8 mouse cellular contexts compared by ENCODE assay signal in the genomic region with DNA sequence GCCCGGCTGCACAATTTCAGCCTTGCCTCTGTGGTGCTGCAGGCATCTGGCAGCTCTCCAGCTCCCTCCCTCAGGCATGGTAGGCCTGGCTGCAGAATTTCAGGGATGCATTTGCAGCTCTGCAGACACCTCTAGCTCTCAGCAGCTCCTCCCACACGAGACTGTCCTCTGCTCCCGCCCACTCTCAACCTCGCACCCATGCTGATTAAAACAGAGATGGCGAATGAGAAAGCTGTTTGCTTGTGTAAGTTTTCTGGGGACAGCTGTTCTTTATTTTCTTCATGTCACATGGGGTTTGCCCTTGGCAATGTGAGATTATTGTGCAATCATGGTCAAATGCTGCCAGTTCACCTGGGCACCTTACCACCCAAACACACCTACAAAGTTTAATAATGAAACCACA.
DNase-seq lines count a peak whose midpoint lies in the region; ATAC-seq and TF ChIP-seq lines count a peak whose summit lies in the region.
"Had no signal": no experiment of that assay in that cellular context is flagged by ENCODE, and none has a peak within 500 bp of the region (broad histone marks: within the 10 kb centered on the region; RNA-seq: fewer than 3 reads in every experiment).

No protein-coding gene starts in this region.

- peaks cover 7% of the 10 kb centered on the region; the same call in 1 of the 2 replicates for H3K4me1 ChIP-seq in embryonic facial prominence, embryonic 14.5 days (ENCODE audit: control insufficient read depth, insufficient read depth, low read length)
- H3K4me1 ChIP-seq in hindbrain, embryonic 14.5 days (replicated peaks; ENCODE audit: control insufficient read depth, insufficient read depth, low read length), result peaks cover 5% of the 10 kb centered on the region; the same call in 1 of the 2 replicates
- H3K4me1 ChIP-seq in thymus, adult 2 months (replicated peaks; ENCODE audit: control insufficient read depth, insufficient read depth, low read length), result no peaks in the 10 kb centered on the region

- no peaks in the 10 kb centered on the region for H3K79me3 ChIP-seq in C2C12 (ENCODE audit: low read depth)

- H3K4me2 ChIP-seq in embryonic facial prominence, embryonic 14.5 days (ENCODE audit: low read depth, low read length), result no peak overlapping the region
- no peak overlapping the region for H3K4me2 ChIP-seq in hindbrain, embryonic 14.5 days (replicated peaks)
- H3K4me2 ChIP-seq: limb, embryonic 12.5 days had no signal

- peak; percentile 57 for DNase-seq in 3T3-L1 (ENCODE audit: low read depth, low spot score)
- DNase-seq in embryonic facial prominence, embryonic 14.5 days (ENCODE audit: low spot score), result peak; percentile 64
- peak; percentile 62 for DNase-seq in hindbrain, embryonic 14.5 days (ENCODE audit: low spot score)
- peak; percentile 54 to 60 for DNase-seq in left cerebral cortex, postnatal 36 days (ENCODE audit: low spot score in 2 of 2)
- peak; percentile 23 for DNase-seq in right cerebral cortex, postnatal 4 days
- DNase-seq in thymus, adult 2 months, result no peak

- no peak for TF ChIP-seq POLR2A in thymus, adult 2 months (IDR thresholded peaks at IDR 0.05; ENCODE audit: control insufficient read depth, extremely low read depth, insufficient read depth, low read length, poor library complexity)

- no peak for TF ChIP-seq CTCF in C2C12 (IDR thresholded peaks at IDR 0.05; ENCODE audit: control insufficient read depth, insufficient read depth, insufficient read length)
- no peak for TF ChIP-seq CTCF in thymus, adult 2 months (IDR thresholded peaks at IDR 0.05; ENCODE audit: borderline replicate concordance, control insufficient read depth, extremely low read depth, insufficient read depth, low read length, poor library complexity)

- no peak overlapping the region for H3K4me3 ChIP-seq in C2C12 (ENCODE audit: insufficient read depth, poor library complexity, severe bottlenecking)
- H3K4me3 ChIP-seq in embryonic facial prominence, embryonic 14.5 days (ENCODE audit: low read depth, low read length), result no peak overlapping the region
- H3K4me3 ChIP-seq in hindbrain, embryonic 14.5 days (replicated peaks; ENCODE audit: low read length), result no peak overlapping the region
- H3K4me3 ChIP-seq in thymus, adult 2 months (ENCODE audit: control insufficient read depth, insufficient read depth, low read length), result no peak overlapping the region
- H3K4me3 ChIP-seq: limb, embryonic 12.5 days had no signal

- H3K79me2 ChIP-seq in C2C12 (ENCODE audit: control insufficient read depth, insufficient read depth), result no peaks in the 10 kb centered on the region

- H3K9me3 ChIP-seq in embryonic facial prominence, embryonic 14.5 days (ENCODE audit: control insufficient read depth, low read length), result no peaks in the 10 kb centered on the region
- H3K9me3 ChIP-seq in hindbrain, embryonic 14.5 days (ENCODE audit: control insufficient read depth, low read length), result no peaks in the 10 kb centered on the region
- H3K9me3 ChIP-seq: limb, embryonic 12.5 days had no signal

- no peak overlapping the region for H3K9ac ChIP-seq in embryonic facial prominence, embryonic 14.5 days (ENCODE audit: low read depth, low read length)
- no peak overlapping the region for H3K9ac ChIP-seq in hindbrain, embryonic 14.5 days
- H3K9ac ChIP-seq: limb, embryonic 12.5 days had no signal

- ATAC-seq in embryonic facial prominence, embryonic 14.5 days (ENCODE audit: low read depth), result 0 out of 2 replicates have a peak, but pooled peaks have one; percentile 39
- peak; percentile 35; the same call in 1 of the 2 replicates for ATAC-seq in hindbrain, embryonic 14.5 days (ENCODE audit: low FRiP score)

- no peaks in the 10 kb centered on the region for H3K27me3 ChIP-seq in C2C12 (ENCODE audit: control insufficient read depth, insufficient read depth, insufficient read length)
- H3K27me3 ChIP-seq in embryonic facial prominence, embryonic 14.5 days (replicated peaks; ENCODE audit: control insufficient read depth, insufficient read depth, low read length), result no peaks in the 10 kb centered on the region
- H3K27me3 ChIP-seq in hindbrain, embryonic 14.5 days (ENCODE audit: control insufficient read depth, insufficient read depth, low read length), result no peaks in the 10 kb centered on the region
- no peaks in the 10 kb centered on the region for H3K27me3 ChIP-seq in thymus, adult 2 months (ENCODE audit: control insufficient read depth, insufficient read depth, low read length)
- H3K27me3 ChIP-seq: limb, embryonic 12.5 days had no signal

- H3ac ChIP-seq in C2C12 (ENCODE audit: control insufficient read depth, insufficient read length, low read depth), result no peak overlapping the region

- intact Hi-C loops in left cerebral cortex, postnatal 36 days (cut with DNase I), result no loop called here

- 16% methylated on average over 5 of the region's 5 CpGs for WGBS in embryonic facial prominence, embryonic 14.5 days
- 33% methylated on average over 5 of the region's 5 CpGs for WGBS in hindbrain, embryonic 14.5 days
- 77% methylated on average over 5 of the region's 5 CpGs for WGBS in thymus, adult 2 months

- peaks cover 42% of the 10 kb centered on the region for H3K36me3 ChIP-seq in C2C12 (ENCODE audit: control insufficient read depth, insufficient read depth)
- peaks cover 11% of the 10 kb centered on the region for H3K36me3 ChIP-seq in embryonic facial prominence, embryonic 14.5 days (ENCODE audit: control insufficient read depth, insufficient read depth, low read length)
- H3K36me3 ChIP-seq in hindbrain, embryonic 14.5 days (replicated peaks; ENCODE audit: control insufficient read depth, insufficient read depth), result no peaks in the 10 kb centered on the region
- H3K36me3 ChIP-seq in thymus, adult 2 months (ENCODE audit: control insufficient read depth, insufficient read depth, low read length), result no peaks in the 10 kb centered on the region

- no peak overlapping the region for H3K27ac ChIP-seq in embryonic facial prominence, embryonic 14.5 days (replicated peaks; ENCODE audit: low read depth, low read length)
- H3K27ac ChIP-seq in hindbrain, embryonic 14.5 days, result no peak overlapping the region
- H3K27ac ChIP-seq in thymus, adult 2 months (ENCODE audit: control insufficient read depth, insufficient read depth, low read length), result no peak overlapping the region
- H3K27ac ChIP-seq: limb, embryonic 12.5 days had no signal

TF ChIP-seq in C2C12, 6 proteins besides CTCF, POLR2A, EP300 and RAD21:
- TF ChIP-seq FOSL1 (IDR thresholded peaks at IDR 0.05; ENCODE audit: insufficient read depth, low read length, poor library complexity, severe bottlenecking) (no peak), CEBPB (IDR thresholded peaks at IDR 0.05; ENCODE audit: low read depth) (peak; percentile 62), MAX (IDR thresholded peaks at IDR 0.05) (no peak)
